Mouse (Mus musculus) embryonic facial prominence, embryonic 13.5 days (tissue): ENCODE measurements around the gene Cd82. TPM values are rescaled to one million over a fixed set of nuclear protein-coding genes. Genes with fewer than 3 reads are reported as not detected.
A peak's percentile ranks its signal among the peaks of the same experiment; 100 is the strongest.

ENCODE experiments used
- ATAC-seq: fragments of 200-750 bp; cut with Nextera tagmentation; 2 replicates; pipeline ENCODE4 v1.8.0; 2017; ENCODE audit warnings: low read depth; ENCODE audit not compliant: insufficient number of reproducible peaks, insufficient read depth, low FRiP score, low TSS enrichment
- H3K27ac ChIP-seq: fragments of 300-500 bp; sonication (generic); 2 replicates; pipeline ENCODE4 v1.5.1; 2015; ENCODE audit warnings: moderate library complexity, mild to moderate bottlenecking, inconsistent platforms
- H3K27me3 ChIP-seq: fragments of 300-500 bp; sonication (generic); 2 replicates; pipeline ENCODE4 v1.6.1; 2015; ENCODE audit warnings: mild to moderate bottlenecking, inconsistent platforms
- H3K36me3 ChIP-seq: fragments of 300-500 bp; sonication (generic); 2 replicates; pipeline ENCODE4 v1.6.1; 2015; ENCODE audit warnings: mild to moderate bottlenecking, inconsistent platforms
- H3K4me1 ChIP-seq: fragments of 300-500 bp; sonication (generic); 2 replicates; pipeline ENCODE4 v1.6.1; 2015; ENCODE audit warnings: inconsistent platforms
- H3K4me2 ChIP-seq: fragments of 300-500 bp; sonication (generic); 2 replicates; pipeline ENCODE4 v1.6.1; 2015; ENCODE audit warnings: moderate library complexity, mild to moderate bottlenecking, inconsistent platforms
- H3K4me3 ChIP-seq: fragments of 300-500 bp; sonication (generic); 2 replicates; pipeline ENCODE4 v1.5.1; 2015; ENCODE audit warnings: mild to moderate bottlenecking, inconsistent platforms
- H3K9ac ChIP-seq: fragments of 300-500 bp; sonication (generic); 2 replicates; pipeline ENCODE4 v1.6.1; 2015; ENCODE audit warnings: mild to moderate bottlenecking, inconsistent platforms
- H3K9me3 ChIP-seq: fragments of 300-500 bp; sonication (generic); 2 replicates; pipeline ENCODE4 v1.6.1; 2016; ENCODE audit warnings: inconsistent platforms
- WGBS: fragments of 180-500 bp; shearing (Covaris S2); methylation state at CpG from one replicate; pipeline ENCODE4 v1.1.7; 2015; ENCODE audit warnings: mixed read lengths; 5-methylcytosine and 5-hydroxymethylcytosine counted together
- polyA plus RNA-seq: library from polyadenylated mRNA; unstranded; fragments of >200 nt; fragmentation: Nextera tagmentation; extraction: Ambion mirVana; gene quantifications from 2 replicates; pipeline ENCODE4 v1.2.1, GENCODE M21; 2015

Gene Cd82
- polyA plus RNA-seq, 1 experiment from 2014 or later: 34.8 TPM

DNA sequence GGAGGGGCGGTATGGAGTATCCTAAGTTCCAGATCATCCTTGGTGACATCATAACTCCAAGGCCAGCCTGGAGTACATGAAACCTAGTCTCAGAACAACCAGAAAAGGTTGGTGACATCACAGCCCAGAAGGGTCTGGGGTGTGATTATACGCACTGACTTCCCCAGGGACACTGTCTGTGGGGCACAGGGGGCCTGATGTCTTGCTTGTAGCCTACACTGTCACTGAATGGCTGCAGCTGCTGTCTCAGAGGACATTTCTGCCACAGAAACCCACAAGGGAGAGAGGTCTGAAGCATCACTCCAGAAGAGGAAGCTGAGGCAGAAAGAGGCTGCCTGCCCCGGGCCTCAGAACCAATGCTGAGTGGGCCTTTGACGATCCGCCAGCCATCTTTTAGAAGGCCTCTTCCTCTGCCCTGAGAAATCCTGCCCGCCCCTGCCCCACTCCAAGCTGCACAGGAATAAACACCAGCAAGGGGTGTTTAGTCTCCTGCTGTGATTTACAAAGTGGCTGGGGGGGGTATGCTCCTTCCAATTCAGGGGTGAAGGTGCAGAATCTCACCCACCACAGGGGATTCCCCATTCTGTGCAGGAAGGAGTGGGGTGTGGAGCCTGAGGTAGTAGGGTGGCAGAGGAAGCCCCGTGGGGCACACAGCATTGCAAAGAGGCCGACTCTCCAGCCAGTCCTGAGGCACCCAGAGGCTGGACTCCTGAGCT, 35.8 kb downstream of the Cd82 start:
- Histone ChIP-seq H3K27ac (no peak overlapping the region), H3K27me3 (no peaks in the 10 kb centered on the region; the same call in 1 of the 2 replicates)
- 61% methylated on average over 8 of the region's 8 CpGs for WGBS

DNA sequence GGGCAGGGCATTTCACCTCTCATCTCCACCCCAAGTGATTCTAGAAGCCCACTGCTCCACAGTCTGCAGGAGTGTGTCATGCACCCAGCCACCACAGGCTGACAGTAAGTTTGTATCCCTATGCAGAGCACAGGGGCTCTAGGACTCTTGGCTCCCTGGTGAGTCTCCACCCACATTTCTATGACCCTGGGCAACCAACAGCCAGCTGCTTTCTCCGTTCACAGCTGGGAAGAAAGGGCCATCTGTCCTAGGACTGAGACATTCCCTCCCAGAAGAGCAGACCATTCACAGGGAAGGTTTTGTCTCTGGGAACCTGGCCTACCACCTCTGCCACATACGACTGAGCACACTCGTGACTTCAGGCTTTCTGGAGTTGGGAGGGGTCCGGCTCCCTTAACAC, 37.1 kb downstream of the Cd82 start:
- Histone ChIP-seq H3K4me1 (peaks cover 17% of the 10 kb centered on the region; the same call in 1 of the 2 replicates), H3K4me2 (no peak overlapping the region), H3K9ac (no peak overlapping the region), H3K36me3 (peaks cover 4% of the 10 kb centered on the region; the same call in 1 of the 2 replicates), H3K9me3 (no peaks in the 10 kb centered on the region), H3K4me3 (no peak overlapping the region), H3K27me3 (no peaks in the 10 kb centered on the region; the same call in 1 of the 2 replicates), H3K27ac (no peak overlapping the region; the same call in 1 of the 2 replicates)
- no peak for ATAC-seq
- WGBS: 31% methylated on average over 4 of the region's 4 CpGs

More for the DNA sequence above, 35.8 kb downstream of the Cd82 start:
- no peak overlapping the region for H3K4me3 ChIP-seq
- no peak overlapping the region for H3K4me2 ChIP-seq
- ATAC-seq: no peak
- no peaks in the 10 kb centered on the region for H3K9me3 ChIP-seq
- H3K4me1 ChIP-seq: peaks cover 21% of the 10 kb centered on the region; the same call in 1 of the 2 replicates
- H3K36me3 ChIP-seq: peaks cover 4% of the 10 kb centered on the region; the same call in 1 of the 2 replicates
- no peak overlapping the region for H3K9ac ChIP-seq

DNA sequence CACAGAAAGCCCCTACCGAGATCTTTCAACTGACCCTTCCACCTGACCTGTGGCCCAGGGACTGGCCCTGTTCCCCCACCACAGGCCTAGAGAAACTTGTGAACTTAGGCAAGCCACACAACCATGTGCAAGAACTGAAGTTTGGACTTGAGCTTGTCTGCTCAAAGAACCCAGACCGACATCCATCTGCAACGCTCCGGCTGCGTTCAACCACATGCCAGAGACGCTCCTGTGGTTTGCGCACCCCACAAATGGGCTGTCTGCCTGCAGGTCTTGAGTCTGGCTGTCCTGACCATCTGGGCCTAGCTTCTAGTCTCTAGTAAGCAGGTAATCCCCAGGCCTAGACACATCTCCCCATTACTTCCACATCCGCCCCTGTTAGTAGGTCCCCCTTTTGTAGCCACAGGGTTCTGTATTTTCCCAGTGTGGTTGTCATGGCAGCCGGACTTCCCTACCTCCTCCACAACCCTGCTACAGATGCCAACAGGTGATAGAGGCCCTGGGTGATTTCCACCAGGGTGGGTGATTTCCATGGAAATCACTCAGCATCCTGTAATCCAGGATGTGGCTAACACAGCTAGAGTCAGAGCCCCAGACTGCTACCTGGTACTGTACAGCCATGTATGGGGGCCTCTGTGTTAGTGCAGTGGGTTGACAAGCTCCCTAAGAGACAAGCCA, 38.5 kb downstream of the Cd82 start:
- no peak overlapping the region for H3K4me2 ChIP-seq
- ATAC-seq: no peak
- 0 out of 2 replicates have a peak, but pooled peaks cover 4% of the 10 kb centered on the region for H3K36me3 ChIP-seq
- H3K27me3 ChIP-seq: no peaks in the 10 kb centered on the region; the same call in 1 of the 2 replicates
- no peak overlapping the region for H3K27ac ChIP-seq
- H3K9me3 ChIP-seq: no peaks in the 10 kb centered on the region
- H3K4me1 ChIP-seq: peaks cover 18% of the 10 kb centered on the region; the same call in 1 of the 2 replicates
- no peak overlapping the region for H3K9ac ChIP-seq
- no peak overlapping the region for H3K4me3 ChIP-seq
- WGBS: 88% methylated on average over 9 of the region's 9 CpGs

DNA sequence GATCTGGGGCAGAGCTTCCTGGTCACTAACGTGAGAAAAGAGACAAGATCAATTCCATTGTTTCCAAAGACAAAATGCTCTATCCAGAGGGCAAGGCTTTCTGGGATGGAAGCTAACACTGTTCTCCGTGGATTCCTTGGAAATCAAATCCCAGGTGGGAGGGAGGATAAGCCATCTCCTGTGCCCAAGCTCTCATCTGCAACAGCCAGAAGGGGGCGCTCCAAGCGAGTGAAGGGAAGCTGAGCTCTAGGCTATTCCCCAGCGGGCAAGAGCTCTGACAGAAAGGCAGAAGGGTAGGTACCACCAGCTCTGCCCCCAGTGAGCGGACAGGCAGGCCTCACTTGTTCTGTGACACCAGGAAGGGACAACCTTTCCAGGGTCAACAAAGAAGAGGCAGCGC, 41.6 kb downstream of the Cd82 start:
- no peak overlapping the region for H3K4me2 ChIP-seq
- no peaks in the 10 kb centered on the region for H3K9me3 ChIP-seq
- ATAC-seq: no peak
- WGBS: 27% methylated on average over 7 of the region's 7 CpGs
- H3K9ac ChIP-seq: no peak overlapping the region
- H3K27me3 ChIP-seq: no peaks in the 10 kb centered on the region
- H3K27ac ChIP-seq: no peak overlapping the region
- peaks cover 20% of the 10 kb centered on the region for H3K4me1 ChIP-seq
- no peak overlapping the region for H3K4me3 ChIP-seq
- H3K36me3 ChIP-seq: 0 out of 2 replicates have a peak, but pooled peaks cover 4% of the 10 kb centered on the region

DNA sequence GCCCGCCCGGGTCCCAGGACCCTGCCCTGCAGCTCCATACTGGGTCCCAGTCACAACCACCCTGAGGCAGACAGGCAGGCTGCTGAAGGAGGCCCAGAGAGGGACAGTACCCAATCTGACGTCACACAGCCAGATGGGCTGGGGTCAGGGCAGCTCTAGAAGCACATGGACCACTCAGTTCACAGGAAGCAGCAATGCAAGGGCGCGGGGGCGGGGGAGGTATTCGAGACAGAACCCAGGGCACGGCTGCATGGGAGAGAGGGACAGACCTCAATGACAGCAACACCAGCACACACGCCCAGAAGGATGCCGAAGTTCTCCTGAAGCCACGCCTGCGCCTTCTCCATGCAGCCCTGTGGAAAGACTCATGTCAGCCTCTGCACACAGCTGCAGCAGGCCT, 43.0 kb downstream of the Cd82 start:
- 0 out of 2 replicates have a peak, but pooled peaks have one; percentile 11 for ATAC-seq
- WGBS: 79% methylated on average over 12 of the region's 12 CpGs
- H3K27ac ChIP-seq: no peak overlapping the region
- no peaks in the 10 kb centered on the region for H3K9me3 ChIP-seq
- no peaks in the 10 kb centered on the region for H3K27me3 ChIP-seq
- no peak overlapping the region for H3K4me3 ChIP-seq
- peaks cover 14% of the 10 kb centered on the region for H3K4me1 ChIP-seq
- 0 out of 2 replicates have a peak, but pooled peaks cover 4% of the 10 kb centered on the region for H3K36me3 ChIP-seq
- no peak overlapping the region for H3K9ac ChIP-seq
- no peak overlapping the region for H3K4me2 ChIP-seq

DNA sequence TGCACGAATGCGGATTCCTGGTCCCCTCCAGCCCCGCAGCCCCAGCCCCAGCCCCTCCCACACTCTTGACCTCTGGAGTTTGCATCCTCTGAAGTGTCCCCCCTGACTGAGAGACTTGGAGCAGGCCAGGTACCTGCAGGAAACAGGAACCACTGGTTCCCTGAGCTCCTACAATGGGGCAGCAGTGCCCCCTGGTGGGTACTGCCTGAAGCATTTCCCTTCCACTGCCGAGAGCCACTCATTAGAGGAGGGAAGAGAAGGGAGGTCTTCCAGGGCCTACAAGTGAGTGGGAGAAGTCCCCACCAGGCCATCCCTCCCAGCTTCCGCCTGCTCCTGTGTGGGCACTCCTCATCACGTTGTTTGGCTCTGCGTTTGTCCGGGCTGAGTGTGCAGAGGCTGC, 44.5 kb downstream of the Cd82 start:
- Histone ChIP-seq H3K36me3 (0 out of 2 replicates have a peak, but pooled peaks cover 4% of the 10 kb centered on the region), H3K27me3 (no peaks in the 10 kb centered on the region), H3K9me3 (no peaks in the 10 kb centered on the region), H3K9ac (peak overlapping the region; percentile 49; the same call in 1 of the 2 replicates), H3K4me1 (peaks cover 14% of the 10 kb centered on the region), H3K4me2 (no peak overlapping the region), H3K27ac (no peak overlapping the region), H3K4me3 (no peak overlapping the region)
- 10% methylated on average over 8 of the region's 8 CpGs for WGBS
- peak; percentile 3; the same call in 1 of the 2 replicates for ATAC-seq

DNA sequence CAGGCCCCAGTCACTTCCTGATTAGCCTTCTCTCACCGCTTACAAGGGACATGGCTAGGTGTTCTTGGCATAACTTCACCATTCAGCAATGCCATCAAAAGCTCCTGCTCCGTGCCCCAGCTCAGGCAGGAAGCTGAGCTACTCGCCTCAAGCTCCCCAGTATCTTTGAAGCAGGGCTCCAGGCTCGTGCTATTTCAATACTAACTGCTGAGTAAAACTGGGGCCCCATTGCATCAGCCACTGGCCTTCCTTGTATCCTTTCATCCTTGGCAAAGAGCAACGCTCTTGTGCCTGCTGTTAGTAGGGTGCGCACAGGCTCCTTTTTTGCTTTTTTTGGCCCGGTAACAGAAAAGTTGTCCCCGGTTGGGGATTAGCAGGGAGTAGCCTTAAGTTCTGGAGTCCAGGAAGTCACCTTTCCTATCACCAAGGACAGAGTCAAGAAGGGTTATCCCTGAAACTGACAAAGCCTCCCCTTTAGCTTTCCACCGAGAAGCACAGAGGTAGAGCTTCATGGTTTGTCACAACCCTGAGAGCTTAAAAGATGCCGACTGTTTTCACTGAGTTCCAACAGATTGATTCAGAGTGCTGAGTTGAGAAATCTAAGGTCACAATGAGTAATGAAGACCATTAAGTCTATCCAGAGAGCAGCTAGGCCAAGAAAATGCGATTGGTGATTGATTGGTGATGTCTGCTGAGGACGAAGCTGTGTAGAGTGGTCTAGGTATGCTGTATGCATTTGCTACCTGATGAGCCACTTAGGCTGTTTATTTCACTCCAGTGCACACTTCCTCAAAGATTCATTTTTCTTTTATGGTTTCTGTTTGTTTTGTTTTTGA, 45.8 kb downstream of the Cd82 start:
- no peaks in the 10 kb centered on the region for H3K27me3 ChIP-seq
- H3K9ac ChIP-seq: no peak overlapping the region
- H3K27ac ChIP-seq: no peak overlapping the region
- 0 out of 2 replicates have a peak, but pooled peaks cover 4% of the 10 kb centered on the region for H3K36me3 ChIP-seq
- H3K4me3 ChIP-seq: no peak overlapping the region
- H3K4me1 ChIP-seq: peaks cover 14% of the 10 kb centered on the region
- no peak for ATAC-seq
- H3K9me3 ChIP-seq: no peaks in the 10 kb centered on the region
- no peak overlapping the region for H3K4me2 ChIP-seq
- 80% methylated on average over 12 of the region's 12 CpGs for WGBS

DNA sequence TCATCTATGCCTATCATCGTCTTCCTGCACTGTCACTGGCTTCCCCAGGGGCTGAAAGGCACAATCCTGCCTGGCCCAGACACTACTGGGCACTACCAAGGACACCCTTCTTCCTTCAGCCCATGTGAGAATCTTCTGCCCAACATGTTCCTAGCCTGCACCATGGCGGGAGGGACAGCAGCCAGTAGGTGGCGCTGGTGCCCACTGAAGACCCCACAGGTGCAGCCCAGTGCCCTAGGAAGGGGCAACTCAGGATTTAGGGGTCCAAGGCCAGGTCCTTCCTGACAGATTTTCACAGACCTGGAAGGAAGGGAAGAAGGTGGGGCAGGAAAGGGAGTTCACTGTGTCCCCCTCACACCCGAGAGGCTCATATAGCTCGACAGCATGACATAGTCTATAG, 47.7 kb downstream of the Cd82 start:
- Histone ChIP-seq H3K4me2 (no peak overlapping the region), H3K27ac (no peak overlapping the region), H3K27me3 (no peaks in the 10 kb centered on the region), H3K4me3 (no peak overlapping the region), H3K4me1 (peaks cover 14% of the 10 kb centered on the region), H3K36me3 (0 out of 2 replicates have a peak, but pooled peaks cover under 1% of the 10 kb centered on the region), H3K9me3 (no peaks in the 10 kb centered on the region), H3K9ac (no peak overlapping the region)
- WGBS: 34% methylated on average over 5 of the region's 5 CpGs
- no peak for ATAC-seq

DNA sequence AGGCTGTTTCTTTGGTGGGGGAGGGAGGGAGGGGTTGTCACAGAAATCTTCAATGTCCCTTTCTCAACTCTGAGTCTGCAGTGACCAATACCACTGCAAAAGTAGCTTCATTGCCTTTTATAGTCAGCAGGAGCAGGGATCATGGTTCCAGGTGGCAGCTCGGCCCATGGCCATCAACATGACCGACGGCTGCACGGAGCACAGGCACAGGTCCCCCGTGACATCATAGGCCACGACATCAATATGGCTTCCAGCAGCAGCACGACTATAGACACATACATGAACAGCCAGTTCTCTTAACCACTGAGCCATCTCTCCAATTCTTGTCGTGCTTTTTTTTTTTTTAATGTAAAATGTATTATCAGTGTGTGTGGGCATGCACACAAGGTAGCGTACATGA, 48.8 kb downstream of the Cd82 start:
- ATAC-seq: no peak
- H3K27me3 ChIP-seq: no peaks in the 10 kb centered on the region
- no peak overlapping the region for H3K9ac ChIP-seq
- H3K4me2 ChIP-seq: no peak overlapping the region
- WGBS: 82% methylated on average over 9 of the region's 9 CpGs
- H3K36me3 ChIP-seq: no peaks in the 10 kb centered on the region
- H3K9me3 ChIP-seq: no peaks in the 10 kb centered on the region
- H3K4me3 ChIP-seq: no peak overlapping the region
- H3K4me1 ChIP-seq: peaks cover 10% of the 10 kb centered on the region
- no peak overlapping the region for H3K27ac ChIP-seq

DNA sequence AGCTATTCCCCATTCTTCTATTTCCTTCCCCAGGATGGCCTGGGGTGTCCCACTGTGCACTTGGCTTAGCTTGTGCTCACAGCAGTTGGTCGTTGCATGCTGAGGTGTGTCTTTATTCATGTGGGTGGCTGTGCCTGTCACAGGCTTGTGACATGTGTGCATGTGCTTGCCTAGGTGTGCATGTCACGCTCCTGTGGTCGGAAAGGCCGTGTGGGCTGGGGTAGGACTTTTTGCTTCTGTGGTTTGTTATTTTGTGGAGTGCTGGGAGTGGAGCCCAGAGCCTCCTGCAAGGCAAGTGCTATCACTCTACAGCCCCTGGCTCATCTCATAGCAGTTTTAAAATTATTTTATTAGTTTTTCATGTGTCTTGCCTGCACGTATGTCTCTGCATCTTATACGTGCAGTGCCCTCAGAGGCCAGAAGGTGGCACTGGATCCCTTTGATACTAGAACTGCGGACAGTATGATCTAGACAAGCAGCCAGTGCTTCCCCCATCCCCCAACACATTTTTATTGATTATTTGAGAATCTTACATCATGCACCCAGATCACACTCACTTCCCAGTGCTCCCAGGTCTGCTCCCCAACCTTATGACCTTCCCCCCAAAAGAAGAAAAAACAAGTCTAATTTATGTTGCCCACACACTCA, 49.4 kb downstream of the Cd82 start:
- no peak overlapping the region for H3K4me3 ChIP-seq
- 52% methylated on average over 7 of the region's 7 CpGs for WGBS
- no peak for ATAC-seq
- H3K36me3 ChIP-seq: no peaks in the 10 kb centered on the region
- H3K4me1 ChIP-seq: peaks cover 4% of the 10 kb centered on the region
- H3K27ac ChIP-seq: no peak overlapping the region
- no peaks in the 10 kb centered on the region for H3K9me3 ChIP-seq
- H3K9ac ChIP-seq: no peak overlapping the region
- no peaks in the 10 kb centered on the region; the same call in 1 of the 2 replicates for H3K27me3 ChIP-seq
- H3K4me2 ChIP-seq: no peak overlapping the region

DNA sequence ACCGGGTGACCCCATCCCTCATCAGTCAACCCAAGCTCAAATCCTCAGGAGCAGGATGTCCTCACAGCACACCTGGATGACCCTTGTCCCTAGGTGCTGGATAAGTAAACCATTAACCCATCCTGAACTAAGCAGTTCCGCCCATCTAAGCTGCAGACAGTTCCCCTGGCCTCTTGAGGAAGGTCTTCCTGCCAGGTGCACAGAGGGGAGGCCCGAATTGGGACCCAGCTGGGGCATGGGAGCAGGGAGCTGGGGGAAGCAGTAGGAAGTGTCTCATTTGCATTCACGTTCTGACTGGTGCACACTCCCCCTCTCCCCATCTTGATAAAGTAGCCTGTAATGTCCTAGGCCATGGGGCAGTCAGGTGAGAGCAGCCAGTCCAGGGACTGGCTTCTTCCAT, 50.8 kb downstream of the Cd82 start:
- Histone ChIP-seq H3K4me1 (no peaks in the 10 kb centered on the region), H3K4me2 (no peak overlapping the region), H3K27me3 (no peaks in the 10 kb centered on the region; the same call in 1 of the 2 replicates), H3K36me3 (no peaks in the 10 kb centered on the region), H3K27ac (no peak overlapping the region), H3K9ac (0 out of 2 replicates have a peak overlapping the region, but pooled peaks have one; percentile 17), H3K4me3 (no peak overlapping the region), H3K9me3 (no peaks in the 10 kb centered on the region)
- ATAC-seq: no peak
- 57% methylated on average over 4 of the region's 4 CpGs for WGBS
